Mouse (Mus musculus) kidney, adult 11 months (tissue): ENCODE data around the gene Serpina9.

ENCODE experiments used
- DNase-seq: peaks from one replicate; pipeline ENCODE4 v3.0.0; 2022

Gene Serpina9

DNA sequence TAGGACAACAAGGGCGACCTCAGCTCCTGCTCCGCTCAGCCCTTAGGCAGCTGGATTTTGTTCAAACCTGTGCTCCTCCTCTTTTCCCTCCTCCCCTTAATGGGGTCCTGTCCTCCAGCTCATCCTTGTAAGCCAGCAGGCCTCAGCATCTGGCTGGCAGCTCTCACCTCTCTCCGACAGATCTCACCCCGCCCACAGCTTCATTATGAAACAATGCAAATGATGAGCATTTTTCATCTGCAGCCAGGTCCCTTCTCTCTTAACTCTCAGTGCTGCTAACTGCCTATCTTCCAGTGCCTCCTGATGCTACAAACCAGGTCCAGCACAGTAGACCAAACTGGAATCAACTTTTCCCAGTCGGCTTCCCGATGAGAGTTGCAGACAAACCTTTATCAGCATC, at the start of gene Serpina9:
Serpina9 (minus strand) TSS at position 136 of the 400 bp plus-strand sequence.
- DNase-seq, result no peak

DNA sequence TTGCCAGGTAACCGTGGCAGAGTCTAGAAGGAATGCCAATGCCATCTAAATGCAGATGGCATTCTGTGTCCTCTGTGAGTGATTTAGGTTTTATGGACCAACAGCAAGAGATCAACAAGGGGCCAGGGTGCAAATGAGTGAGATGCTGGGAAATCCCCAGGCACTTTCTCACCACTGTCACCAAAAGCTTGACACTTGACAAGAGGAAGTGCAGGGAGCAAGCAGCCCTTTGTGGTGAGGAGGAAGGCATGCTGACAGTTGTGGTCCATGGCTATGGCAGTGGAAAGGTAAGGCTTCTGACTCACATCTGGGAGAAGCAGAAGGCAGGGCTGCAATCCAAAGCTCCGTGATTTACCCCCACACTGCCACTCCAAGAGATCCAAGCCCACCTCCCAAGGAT, 48.3 kb upstream of the Serpina9 start:
- no peak for DNase-seq

DNA sequence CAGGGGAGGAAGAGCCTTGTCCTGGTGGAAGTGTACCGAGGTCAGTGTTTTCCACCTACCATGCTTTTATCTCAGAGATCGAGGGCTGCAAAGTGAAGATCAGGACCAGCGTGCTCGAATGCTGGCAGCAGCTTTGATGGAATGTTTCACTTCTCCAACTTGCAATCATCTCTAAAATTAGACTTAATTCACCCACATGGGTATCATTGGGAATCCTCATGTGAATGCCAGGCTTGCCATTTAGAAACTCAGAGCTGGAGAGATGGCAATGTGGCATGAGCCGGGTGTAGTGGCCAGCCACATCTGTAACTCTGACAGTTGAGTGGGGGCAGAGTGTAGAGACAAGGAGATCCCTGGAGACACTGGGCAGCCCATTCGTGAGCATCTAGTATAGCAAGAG, 46.6 kb upstream of the Serpina9 start:
- DNase-seq, result no peak

DNA sequence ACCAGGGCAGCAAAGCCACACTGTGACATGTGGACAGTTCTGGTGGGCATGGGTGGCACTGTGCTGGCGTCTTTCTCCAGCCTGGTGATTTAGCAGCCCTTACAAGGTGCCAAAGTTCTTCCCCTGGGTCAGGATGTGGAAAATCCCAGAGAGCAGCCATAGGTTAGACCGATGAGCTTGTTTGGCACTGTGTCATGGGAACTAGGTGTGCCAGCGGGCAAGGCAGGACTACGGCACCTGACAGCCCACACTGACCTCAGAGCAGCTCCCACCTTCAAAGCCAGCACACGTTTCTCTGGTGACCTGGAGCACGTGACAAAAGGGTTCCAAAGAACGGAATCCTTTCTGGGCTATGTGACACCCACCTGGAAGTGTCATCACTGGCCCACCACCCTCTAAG, 44.0 kb upstream of the Serpina9 start:
- no peak for DNase-seq

DNA sequence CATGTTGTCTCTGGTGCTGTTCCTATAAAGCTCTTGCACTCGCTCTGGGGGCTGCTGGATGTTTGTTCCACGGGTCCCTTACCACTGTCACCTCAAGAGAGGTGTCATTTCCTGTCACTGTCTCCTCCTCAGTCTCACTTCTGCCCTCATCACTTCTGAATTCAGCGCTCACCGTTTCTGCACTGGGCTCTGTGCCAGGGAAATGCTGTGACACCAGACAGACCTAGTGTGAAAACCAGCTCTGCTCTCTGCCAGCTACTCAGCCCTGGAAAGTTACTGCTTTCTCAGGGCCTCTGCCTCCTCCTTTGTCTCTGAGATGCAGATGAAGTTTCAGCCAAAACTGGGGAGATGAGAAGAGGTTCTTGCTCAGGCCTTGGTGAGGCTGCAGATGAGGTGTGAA, 43.5 kb upstream of the Serpina9 start:
- DNase-seq, result no peak

DNA sequence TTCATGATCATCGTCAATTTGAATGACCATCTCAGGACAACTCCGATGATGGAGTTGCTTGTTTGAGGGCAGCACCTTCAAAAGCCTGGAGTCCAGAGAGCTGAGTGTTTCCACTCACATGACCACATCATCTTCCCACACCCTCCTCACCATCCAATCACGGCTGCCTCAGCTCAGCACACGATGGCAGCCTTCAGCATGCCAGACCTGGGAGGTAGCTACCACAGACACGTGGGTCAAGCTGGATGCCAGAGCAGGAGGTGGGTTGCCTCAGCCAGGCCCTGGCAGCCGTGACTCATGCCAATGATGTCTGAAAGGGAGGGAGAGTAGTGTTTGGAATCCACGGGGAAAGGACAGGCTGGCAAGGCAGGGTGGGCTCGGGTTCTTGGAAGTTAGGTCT, 42.2 kb upstream of the Serpina9 start:
- no peak for DNase-seq

DNA sequence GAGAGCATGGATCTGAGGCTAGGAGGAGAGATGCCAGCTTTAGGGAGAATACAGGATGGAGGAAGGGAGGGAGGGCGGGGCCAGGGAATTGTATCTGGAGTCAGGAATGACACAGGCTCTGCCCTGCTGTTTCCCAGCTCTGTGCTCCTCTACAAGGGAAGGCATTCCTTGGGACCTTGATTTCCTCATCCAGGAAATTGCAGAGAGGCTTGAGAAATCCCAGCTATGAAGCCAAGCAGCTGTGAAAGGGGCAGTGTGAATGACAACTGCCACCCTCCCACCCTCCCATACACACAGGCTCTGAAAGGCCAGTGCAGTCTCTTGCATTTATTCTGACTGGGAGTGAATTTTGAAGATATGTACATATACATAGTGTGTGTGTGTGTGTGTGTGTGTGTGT, 40.4 kb upstream of the Serpina9 start:
- DNase-seq, result no peak

DNA sequence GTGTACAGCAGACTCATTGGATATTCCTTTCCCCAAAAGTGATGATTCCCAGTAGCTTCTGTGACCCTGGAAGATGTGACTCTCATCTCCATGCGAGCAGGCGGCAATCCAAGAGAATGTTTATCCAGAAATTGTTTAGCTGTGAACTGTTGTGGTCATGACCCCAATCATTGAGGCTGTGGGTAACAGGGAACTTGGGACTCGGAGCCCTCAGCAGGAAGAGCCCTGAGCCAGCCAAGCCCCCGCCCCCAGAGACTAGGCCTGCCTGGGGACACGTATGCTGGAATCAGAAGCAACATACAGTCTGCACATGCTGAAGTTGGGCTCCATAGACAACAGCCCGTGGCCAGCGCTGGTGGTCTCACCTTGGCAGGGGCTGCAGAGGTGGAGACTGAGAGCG, 32.2 kb upstream of the Serpina9 start:
- no peak for DNase-seq

DNA sequence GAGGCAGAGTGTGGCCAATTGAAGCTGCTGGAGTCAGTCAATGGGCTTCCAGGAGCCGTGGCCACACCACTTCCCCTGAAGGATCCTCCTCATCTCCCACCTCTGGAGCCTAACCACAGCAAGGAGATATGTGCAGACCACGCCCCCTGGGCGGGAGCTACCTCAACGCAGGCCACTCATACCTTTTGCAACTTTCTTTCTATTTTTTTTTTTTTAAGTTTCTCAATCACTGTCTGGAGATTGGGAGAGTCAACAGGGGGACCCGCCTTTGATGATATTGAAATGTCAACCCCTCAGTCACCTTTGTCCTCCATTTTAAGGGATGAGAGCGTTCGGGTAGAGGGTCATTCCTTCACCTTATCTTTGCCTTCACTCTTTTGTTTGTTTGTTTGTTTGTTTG, 30.8 kb upstream of the Serpina9 start, which contains the start of gene Serpina12:
Serpina12 (minus strand) TSS at position 101 of the 400 bp plus-strand sequence.
- DNase-seq, result no peak

DNA sequence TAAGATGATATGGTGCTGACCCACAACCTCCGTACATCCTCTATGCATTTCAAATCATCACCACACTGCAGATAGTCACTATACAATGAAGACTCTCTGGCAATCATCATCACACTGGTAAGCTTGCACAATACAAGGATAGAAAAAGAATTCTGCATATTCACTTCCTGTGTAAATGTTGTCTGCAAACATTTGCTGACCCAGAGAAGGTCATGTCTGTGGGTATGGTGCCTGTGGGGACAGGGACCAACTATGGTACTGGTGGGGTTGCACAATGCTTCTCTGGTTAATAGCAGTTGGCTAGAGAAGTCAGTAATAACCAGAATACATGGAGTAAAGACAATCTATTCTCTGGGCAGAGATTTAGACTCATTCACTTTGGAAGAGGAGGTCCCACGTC, 29.2 kb upstream of the Serpina9 start:
- DNase-seq, result no peak

DNA sequence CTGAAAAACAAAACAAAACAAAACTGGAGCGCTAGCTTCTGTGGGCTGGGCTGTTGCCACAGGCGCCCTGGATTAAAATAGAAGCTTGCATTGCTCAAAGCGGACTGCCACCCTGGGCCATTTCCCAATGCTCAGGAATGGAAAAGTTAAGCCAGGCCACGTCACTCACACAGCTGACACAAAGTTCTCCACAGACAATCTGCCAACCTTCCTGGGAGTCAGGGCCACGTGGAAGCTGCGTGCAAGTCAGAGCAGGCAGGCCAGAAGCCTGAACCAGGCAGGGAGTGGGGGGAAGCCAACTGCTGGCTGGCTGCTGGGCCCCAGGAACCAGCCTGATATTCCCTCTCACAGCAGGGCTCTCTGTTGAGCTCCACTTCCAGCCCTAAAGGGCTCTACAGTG, 27.8 kb upstream of the Serpina9 start:
- DNase-seq, result peak; percentile 8

DNA sequence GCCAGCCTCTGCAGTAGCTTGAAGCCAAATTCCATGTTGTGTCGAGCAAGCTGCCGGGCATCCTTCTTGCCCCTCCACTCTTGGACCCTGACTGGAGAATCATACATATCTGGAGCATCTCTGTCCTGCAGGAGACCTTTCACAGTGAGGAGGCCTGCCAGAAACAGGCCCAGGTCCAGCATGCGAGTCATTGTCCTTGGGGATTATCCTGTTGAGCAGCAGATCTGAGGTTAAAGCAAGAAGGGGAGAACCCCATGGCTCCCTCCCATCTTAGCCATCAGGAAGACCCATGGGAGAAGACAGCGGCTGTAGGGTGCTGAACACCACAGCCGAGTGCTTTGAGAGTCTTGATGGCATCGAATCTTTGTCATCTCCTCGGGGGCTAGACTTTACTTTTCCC, 24.6 kb upstream of the Serpina9 start:
- DNase-seq, result no peak

DNA sequence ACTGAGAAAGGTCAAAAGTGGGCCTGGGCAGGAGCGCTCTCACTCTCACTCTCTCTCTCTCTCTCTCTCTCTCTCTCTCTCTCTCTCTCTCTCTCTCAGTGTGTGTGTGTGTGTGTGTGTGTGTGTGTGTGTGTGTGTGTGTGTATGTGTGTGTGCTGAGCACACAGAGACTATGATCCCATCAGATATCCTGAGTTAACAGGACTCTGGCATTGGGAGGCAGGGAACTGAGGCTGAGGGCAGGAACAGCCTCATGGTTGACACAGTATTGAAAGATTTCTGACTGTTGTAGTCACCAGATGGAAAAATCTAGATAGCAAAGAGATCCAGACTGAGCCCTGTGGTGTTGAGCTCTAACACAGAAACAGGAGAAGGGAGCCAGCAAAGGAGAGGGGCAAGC, 20.2 kb upstream of the Serpina9 start:
- no peak for DNase-seq

DNA sequence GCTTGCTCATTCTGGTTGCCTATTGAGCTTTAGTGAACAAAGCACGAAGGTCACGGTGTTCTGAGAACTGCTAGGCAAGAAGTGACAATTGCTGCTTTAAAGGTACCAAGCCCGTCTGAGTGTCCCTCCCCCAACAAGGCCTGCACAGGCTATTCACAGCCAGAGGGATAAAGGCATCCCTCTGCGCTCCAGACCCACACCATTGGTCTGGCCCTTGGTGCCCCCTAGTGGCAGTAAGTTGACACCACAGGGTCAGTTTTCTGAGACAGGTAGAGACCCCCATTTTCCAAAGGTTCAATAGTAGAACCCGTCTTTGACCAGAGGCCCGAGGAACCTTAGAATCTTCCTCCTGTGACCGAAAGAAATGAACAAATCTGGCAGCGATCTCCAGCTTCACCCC, 16.4 kb upstream of the Serpina9 start:
- DNase-seq, result no peak

DNA sequence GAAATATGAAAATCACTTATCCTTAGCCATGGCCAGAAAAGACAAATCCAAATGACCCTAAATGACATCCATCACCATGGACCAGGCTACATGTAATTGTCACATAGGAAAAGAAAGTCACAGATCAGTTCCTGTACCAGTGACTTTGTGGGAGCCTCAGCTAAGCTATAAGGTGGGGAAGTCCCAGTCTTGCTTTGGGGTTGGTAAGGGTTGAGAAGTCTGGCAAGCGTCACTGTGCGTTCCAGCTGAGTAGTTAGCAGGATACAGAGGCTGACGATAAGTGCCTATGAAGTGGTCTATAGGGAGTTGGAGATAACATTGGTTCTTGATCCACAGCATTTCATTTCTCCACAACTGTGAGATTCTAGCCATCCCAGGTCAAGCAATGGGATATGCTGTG, 1.7 kb upstream of the Serpina9 start:
- DNase-seq, result no peak

DNA sequence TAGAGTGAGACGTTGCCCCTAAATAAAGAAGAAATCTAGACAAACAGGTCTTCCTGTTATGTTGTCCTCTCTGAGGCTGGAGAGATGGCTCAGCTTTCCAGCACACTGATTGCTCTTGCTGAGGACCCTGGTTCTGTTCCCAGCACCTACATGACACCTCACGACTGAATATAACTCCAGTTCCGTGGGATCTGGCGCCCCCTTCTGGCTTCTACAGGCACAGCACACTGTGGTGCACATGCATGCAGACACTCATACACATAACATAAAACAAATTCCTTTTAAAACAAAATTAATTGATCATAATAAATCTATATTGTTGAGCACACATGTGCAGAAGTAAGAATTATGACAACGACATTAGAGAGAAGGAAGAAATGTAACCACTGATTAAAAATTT, 8.9 kb downstream of the Serpina9 start:
- no peak for DNase-seq

DNA sequence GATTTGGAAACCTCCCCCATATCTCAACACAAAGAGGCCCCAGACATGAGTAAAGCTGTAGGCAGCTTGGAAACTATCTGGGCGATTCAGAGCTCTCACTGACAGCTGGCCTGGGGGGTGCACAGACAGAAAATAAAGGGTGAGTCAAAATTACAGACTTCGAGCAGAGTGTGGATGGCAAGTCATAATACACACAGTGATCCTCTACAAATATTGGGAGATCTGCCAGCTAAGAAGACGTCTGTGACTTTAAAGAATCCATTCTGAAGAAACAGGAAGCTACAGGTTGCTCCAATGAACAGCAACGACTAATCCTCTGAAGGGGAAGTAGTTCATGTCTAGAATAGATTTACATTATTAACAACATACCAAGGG, 10.3 kb downstream of the Serpina9 start:
- no peak for DNase-seq

DNA sequence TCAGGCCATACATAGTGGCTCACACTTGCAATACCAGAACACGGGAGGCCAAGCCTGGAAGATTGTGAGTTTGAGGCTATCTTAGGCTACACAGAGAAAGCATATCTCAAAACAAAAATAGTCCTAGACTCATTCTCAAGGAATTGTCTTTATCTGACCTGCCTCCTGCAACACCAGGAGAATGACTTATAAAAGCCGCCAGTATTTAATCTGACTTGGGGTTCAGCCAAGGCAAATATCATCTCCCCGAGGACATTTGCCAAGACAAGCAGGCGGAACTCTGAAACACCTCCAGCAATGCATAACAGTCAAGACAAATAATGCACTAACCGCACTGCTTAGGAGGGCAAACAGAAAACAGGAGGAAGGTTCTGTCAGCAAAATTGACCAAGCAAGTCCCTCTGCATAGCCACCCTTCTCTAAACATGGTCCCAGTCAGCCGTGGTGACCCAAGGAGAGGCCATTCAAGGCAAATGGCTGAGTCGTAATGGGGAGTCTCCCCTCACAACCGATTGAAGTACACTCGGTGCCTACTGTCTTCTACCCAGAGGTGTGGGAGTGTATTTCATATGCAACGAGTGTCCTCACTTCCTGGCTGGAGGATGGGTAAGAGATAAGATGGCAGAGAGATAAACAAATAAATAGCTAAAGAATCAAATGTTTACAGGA, 10.9 kb downstream of the Serpina9 start:
- DNase-seq, result peak; percentile 33

DNA sequence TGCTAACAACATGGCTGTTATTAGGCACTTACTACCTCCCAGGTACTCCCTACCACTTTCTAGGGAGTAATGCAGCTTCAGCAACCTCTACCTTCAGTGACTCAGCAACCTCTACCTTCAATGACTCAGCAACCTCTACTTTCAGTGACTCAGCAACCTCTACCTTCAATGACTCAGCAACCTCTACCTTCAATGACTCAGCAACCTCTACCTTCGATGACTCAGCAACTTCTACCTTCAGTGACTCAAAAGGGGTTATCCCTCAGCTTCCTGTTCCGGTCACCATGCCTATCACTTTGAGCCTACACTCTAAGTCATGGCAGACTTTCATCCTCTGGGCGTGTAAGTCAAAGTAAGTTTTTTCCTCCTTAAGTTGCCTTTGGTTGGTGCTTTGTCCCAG, 13.0 kb downstream of the Serpina9 start:
- DNase-seq, result no peak

DNA sequence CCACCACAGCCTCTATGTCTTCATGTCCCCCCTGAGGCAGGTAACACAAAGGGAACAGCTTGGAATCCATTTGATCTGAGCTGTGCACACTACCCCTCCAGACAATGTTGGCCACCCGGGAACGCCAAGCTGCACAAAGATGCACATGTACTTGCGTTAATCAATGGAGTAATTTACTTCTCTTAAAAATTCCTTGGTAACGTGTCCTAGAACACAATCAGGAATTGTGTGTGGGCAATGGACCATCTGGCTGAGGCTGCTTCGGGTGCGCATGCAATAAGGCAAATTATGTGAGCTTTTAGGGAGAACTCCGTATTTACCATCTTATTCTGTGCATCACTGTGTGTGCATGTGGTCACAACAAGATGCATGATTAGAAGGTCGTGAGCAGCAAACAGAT, 13.9 kb downstream of the Serpina9 start:
- DNase-seq, result no peak

DNA sequence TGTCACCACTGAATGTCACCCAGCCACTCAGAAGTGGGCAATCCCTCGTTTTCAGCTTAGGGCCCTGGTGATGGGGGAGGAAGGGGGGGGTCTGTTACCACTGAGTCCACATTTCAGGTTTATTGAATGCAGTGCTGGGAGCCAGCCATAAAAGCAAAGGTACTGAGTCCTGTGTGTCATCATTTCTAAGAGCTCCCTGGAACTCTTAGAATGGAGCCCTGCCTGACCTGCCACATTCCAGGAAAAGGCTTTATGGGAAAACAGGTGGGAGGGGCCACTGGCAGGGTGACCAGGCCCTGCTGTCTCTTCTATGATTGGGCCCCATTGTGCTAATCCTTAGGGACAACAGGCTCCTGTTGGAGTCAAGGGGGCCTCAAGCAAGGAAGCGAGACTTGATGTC, 17.0 kb downstream of the Serpina9 start:
- no peak for DNase-seq

DNA sequence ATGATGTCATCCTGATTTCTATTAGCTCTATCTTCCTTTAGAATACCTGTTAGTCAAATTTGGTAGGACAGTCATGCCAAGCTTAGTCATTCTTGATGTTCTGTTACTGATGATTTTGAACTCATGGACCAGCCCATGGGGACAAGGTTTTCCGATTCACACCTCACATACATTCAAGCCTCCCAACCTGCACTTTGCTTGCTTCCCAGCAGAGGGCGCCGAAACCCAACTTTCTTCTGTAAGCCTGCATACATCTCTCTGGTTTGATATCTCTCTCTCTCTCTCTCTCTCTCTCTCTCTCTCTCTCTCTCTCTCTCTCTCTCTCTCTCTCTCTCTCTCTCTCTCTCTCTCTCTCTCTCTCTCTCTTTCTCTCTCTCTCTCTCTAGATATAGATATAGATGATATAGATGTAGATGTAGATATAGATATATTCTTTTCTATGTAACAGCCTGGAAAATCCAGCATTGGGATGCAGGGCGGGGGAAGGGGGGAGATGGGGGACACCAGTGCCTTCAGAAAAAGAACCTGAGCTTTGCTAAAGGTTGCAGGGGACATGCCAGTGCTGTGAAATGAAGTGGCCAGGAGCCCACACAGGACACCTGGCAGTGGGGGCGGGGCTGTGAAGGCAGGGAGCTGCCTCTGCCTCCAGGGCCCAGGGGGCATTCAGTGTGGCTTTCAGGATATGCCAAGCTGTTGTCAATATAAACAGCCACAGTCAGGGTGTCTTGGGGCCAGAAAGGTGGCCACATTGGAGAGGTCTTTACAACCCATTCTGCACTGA, 18.1 kb downstream of the Serpina9 start:
- peak; percentile 35 for DNase-seq

DNA sequence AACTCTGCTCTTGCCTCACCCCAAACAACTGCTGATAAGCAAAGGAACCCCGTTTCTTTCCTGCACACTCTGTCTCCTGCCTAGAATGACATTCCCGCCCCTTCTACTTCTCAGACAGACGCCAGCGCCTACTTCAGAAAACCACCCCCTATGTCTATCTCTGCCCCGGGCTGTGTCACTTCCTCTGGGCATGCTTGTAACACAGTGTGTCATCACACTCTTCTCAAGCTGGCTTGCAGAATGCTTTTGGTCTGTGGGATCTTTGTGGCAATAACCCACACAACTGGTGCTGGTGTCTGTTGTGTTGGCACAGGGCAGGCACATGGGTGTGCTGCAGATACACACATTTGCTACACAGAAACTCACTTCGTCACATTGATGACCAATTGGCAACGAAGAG, 20.6 kb downstream of the Serpina9 start:
- no peak for DNase-seq

DNA sequence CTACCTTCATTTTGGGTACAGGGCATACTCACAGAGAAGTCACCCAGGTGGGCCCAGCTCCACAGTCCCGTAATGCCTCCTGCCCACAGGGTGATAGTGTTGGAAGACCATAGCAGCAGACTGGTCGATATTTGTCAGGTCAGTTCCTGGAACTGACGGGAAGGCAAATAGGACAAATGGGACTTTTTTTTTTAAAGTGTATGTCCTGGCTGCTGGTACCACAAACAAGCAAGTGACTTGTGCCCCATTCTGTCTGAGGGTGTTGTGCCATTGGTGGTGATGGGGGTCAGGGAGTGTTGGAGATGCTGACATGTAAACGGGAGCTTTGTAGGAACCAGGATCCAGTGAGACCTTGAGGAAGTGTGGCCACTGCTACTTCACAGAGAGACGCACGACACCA, 23.7 kb downstream of the Serpina9 start, which contains the start of gene Serpina11:
Serpina11 (minus strand) TSS at position 101 of the 400 bp plus-strand sequence.
- DNase-seq, result no peak

DNA sequence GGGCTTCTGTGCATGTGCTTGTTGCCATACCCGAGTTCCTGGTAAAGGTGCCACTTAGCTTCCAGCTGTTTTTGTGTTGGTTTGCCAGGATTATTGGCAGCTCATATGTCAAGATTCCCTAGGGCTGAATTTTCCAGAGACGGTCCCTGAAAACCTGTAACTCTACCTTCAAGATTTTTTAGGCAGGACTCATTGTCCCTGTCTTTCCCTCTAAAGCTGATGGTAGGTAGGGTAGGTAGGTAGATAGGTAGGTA, 24.1 kb downstream of the Serpina9 start:
- DNase-seq, result no peak
